Mouse (Mus musculus) liver, embryonic 13.5 days (tissue): ENCODE data around the gene Crtc3. TPM values are rescaled to one million over a fixed set of nuclear protein-coding genes. Genes with fewer than 3 reads are reported as not detected.

Source experiments
- ATAC-seq: fragments of 200-750 bp; cut with Nextera tagmentation; 2 replicates; pipeline ENCODE4 v1.8.0; 2017; ENCODE audit warnings: low read depth, mild to moderate bottlenecking, moderate number of reproducible peaks, moderate library complexity
- DNase-seq: peaks from one replicate; pipeline ENCODE4 v3.0.0; 2022
- H3K27ac ChIP-seq: fragments of 300-500 bp; sonication (generic); 2 replicates; pipeline ENCODE4 v1.5.1; 2015; ENCODE audit warnings: moderate library complexity, mild to moderate bottlenecking, inconsistent platforms
- H3K27me3 ChIP-seq: fragments of 300-500 bp; sonication (generic); 2 replicates; pipeline ENCODE4 v1.6.1; 2015; ENCODE audit warnings: mild to moderate bottlenecking, inconsistent platforms
- H3K36me3 ChIP-seq: fragments of 300-500 bp; sonication (generic); 2 replicates; pipeline ENCODE4 v1.6.1; 2015; ENCODE audit warnings: mild to moderate bottlenecking, inconsistent platforms
- H3K4me1 ChIP-seq: fragments of 300-500 bp; sonication (generic); replicated peaks from 2 replicates; pipeline ENCODE4 v1.6.1; 2015; ENCODE audit warnings: inconsistent platforms
- H3K4me2 ChIP-seq: fragments of 300-500 bp; sonication (generic); 2 replicates; pipeline ENCODE4 v1.6.1; 2015; ENCODE audit warnings: inconsistent platforms, mild to moderate bottlenecking, moderate library complexity
- H3K4me3 ChIP-seq: fragments of 300-500 bp; sonication (generic); replicated peaks from 2 replicates; pipeline ENCODE4 v1.5.1; 2015; ENCODE audit warnings: mild to moderate bottlenecking, inconsistent platforms
- H3K9ac ChIP-seq: fragments of 300-500 bp; sonication (generic); 2 replicates; pipeline ENCODE4 v1.6.1; 2015; ENCODE audit warnings: mild to moderate bottlenecking, inconsistent platforms
- H3K9me3 ChIP-seq: fragments of 300-500 bp; sonication (generic); replicated peaks from 2 replicates; pipeline ENCODE4 v1.6.1; 2016; ENCODE audit warnings: inconsistent platforms
- WGBS: fragments of 180-500 bp; shearing (Covaris S2); methylation state at CpG from one replicate; pipeline ENCODE4 v1.1.7; 2015; ENCODE audit not compliant: insufficient replicate concordance; 5-methylcytosine and 5-hydroxymethylcytosine counted together
- polyA plus RNA-seq: library from polyadenylated mRNA; unstranded; fragments of >200 nt; fragmentation: Nextera tagmentation; extraction: Ambion mirVana; gene quantifications from 2 replicates; pipeline ENCODE4 v1.2.1, GENCODE M21; 2015

The Crtc3 gene
- polyA plus RNA-seq, 1 experiment from 2014 or later, result 5.5 TPM

GRCm38 (mm10) chr7:80580368-80580767 is 108.3 kb downstream of the Crtc3 start:
- no peak overlapping the region for H3K4me2 ChIP-seq
- no peak overlapping the region for H3K9ac ChIP-seq
- no peak for ATAC-seq
- H3K9me3 ChIP-seq, result no peaks in the 10 kb centered on the region
- 33% methylated on average over 6 of the region's 6 CpGs for WGBS
- peaks cover 19% of the 10 kb centered on the region for H3K4me1 ChIP-seq
- H3K4me3 ChIP-seq, result no peak overlapping the region
- no peak overlapping the region for H3K27ac ChIP-seq
- DNase-seq, result no peak
- no peaks in the 10 kb centered on the region for H3K36me3 ChIP-seq
- peaks cover 5% of the 10 kb centered on the region; the same call in 1 of the 2 replicates for H3K27me3 ChIP-seq

GRCm38 (mm10) chr7:80577417-80577980 is 111.2 kb downstream of the Crtc3 start:
- Histone ChIP-seq H3K9ac (no peak overlapping the region), H3K9me3 (no peaks in the 10 kb centered on the region), H3K27ac (no peak overlapping the region), H3K4me3 (no peak overlapping the region), H3K4me1 (peaks cover 4% of the 10 kb centered on the region), H3K27me3 (peaks cover 8% of the 10 kb centered on the region; the same call in 1 of the 2 replicates), H3K4me2 (no peak overlapping the region), H3K36me3 (no peaks in the 10 kb centered on the region)
- no peak for DNase-seq
- no peak for ATAC-seq
- WGBS, result 68% methylated on average over 14 of the region's 14 CpGs

GRCm38 (mm10) chr7:80576626-80577025 is 112.1 kb downstream of the Crtc3 start:
- no peak overlapping the region for H3K4me3 ChIP-seq
- DNase-seq, result no peak
- WGBS, result 60% methylated on average over 3 of the region's 3 CpGs
- H3K9me3 ChIP-seq, result no peaks in the 10 kb centered on the region
- peaks cover 12% of the 10 kb centered on the region; the same call in 1 of the 2 replicates for H3K27me3 ChIP-seq
- no peak for ATAC-seq
- H3K4me2 ChIP-seq, result no peak overlapping the region
- H3K27ac ChIP-seq, result no peak overlapping the region
- peaks cover 4% of the 10 kb centered on the region for H3K4me1 ChIP-seq
- H3K36me3 ChIP-seq, result no peaks in the 10 kb centered on the region
- no peak overlapping the region for H3K9ac ChIP-seq

- no peak for DNase-seq
- H3K4me2 ChIP-seq, result no peak overlapping the region
- H3K4me1 ChIP-seq, result peaks cover 4% of the 10 kb centered on the region
- H3K27me3 ChIP-seq, result peaks cover 9% of the 10 kb centered on the region; the same call in 1 of the 2 replicates
- H3K9ac ChIP-seq, result no peak overlapping the region
- H3K9me3 ChIP-seq, result no peaks in the 10 kb centered on the region
- H3K4me3 ChIP-seq, result no peak overlapping the region
- no peaks in the 10 kb centered on the region for H3K36me3 ChIP-seq
- ATAC-seq, result no peak
- 21% methylated on average over 9 of the region's 9 CpGs for WGBS
- no peak overlapping the region for H3K27ac ChIP-seq
Measured at GRCm38 (mm10) chr7:80575750-80576149, 112.9 kb downstream of the Crtc3 start.

GRCm38 (mm10) chr7:80573076-80573475 is 115.6 kb downstream of the Crtc3 start:
- H3K4me3 ChIP-seq, result no peak overlapping the region
- H3K4me1 ChIP-seq, result peaks cover 4% of the 10 kb centered on the region
- H3K9me3 ChIP-seq, result no peaks in the 10 kb centered on the region
- no peak for ATAC-seq
- WGBS, result 51% methylated on average over 3 of the region's 3 CpGs
- H3K27ac ChIP-seq, result no peak overlapping the region
- H3K36me3 ChIP-seq, result no peaks in the 10 kb centered on the region
- no peak overlapping the region for H3K9ac ChIP-seq
- H3K4me2 ChIP-seq, result no peak overlapping the region
- DNase-seq, result no peak
- H3K27me3 ChIP-seq, result peaks cover 9% of the 10 kb centered on the region; the same call in 1 of the 2 replicates

GRCm38 (mm10) chr7:80567982-80568381 is 120.7 kb downstream of the Crtc3 start:
- DNase-seq (no peak), ATAC-seq (no peak)
- H3K36me3 ChIP-seq, result no peaks in the 10 kb centered on the region
- no peaks in the 10 kb centered on the region for H3K9me3 ChIP-seq
- peaks cover 4% of the 10 kb centered on the region; the same call in 1 of the 2 replicates for H3K27me3 ChIP-seq
- H3K4me3 ChIP-seq, result no peak overlapping the region
- H3K4me2 ChIP-seq, result no peak overlapping the region
- WGBS, result 81% methylated on average over 8 of the region's 8 CpGs
- no peaks in the 10 kb centered on the region for H3K4me1 ChIP-seq
- H3K27ac ChIP-seq, result no peak overlapping the region
- no peak overlapping the region for H3K9ac ChIP-seq

GRCm38 (mm10) chr7:80561931-80562330 is 126.7 kb downstream of the Crtc3 start:
- Histone ChIP-seq H3K27me3 (no peaks in the 10 kb centered on the region), H3K4me2 (no peak overlapping the region), H3K9me3 (no peaks in the 10 kb centered on the region), H3K9ac (no peak overlapping the region), H3K4me1 (peaks cover 11% of the 10 kb centered on the region), H3K27ac (no peak overlapping the region), H3K36me3 (no peaks in the 10 kb centered on the region), H3K4me3 (no peak overlapping the region)
- DNase-seq, result no peak
- ATAC-seq, result no peak
- WGBS, result 66% methylated on average over 5 of the region's 5 CpGs

GRCm38 (mm10) chr7:80561271-80561670 is 127.4 kb downstream of the Crtc3 start:
- ATAC-seq (no peak), DNase-seq (no peak)
- Histone ChIP-seq H3K9me3 (no peaks in the 10 kb centered on the region), H3K4me2 (no peak overlapping the region), H3K4me3 (no peak overlapping the region), H3K27ac (no peak overlapping the region), H3K4me1 (peaks cover 11% of the 10 kb centered on the region), H3K27me3 (no peaks in the 10 kb centered on the region), H3K36me3 (no peaks in the 10 kb centered on the region), H3K9ac (no peak overlapping the region)
- WGBS, result 61% methylated on average over 9 of the region's 9 CpGs

GRCm38 (mm10) chr7:80558572-80558971 is 130.1 kb downstream of the Crtc3 start:
- H3K9ac ChIP-seq, result no peak overlapping the region
- 77% methylated on average over 5 of the region's 5 CpGs for WGBS
- no peaks in the 10 kb centered on the region for H3K36me3 ChIP-seq
- ATAC-seq (no peak), DNase-seq (no peak)
- H3K27me3 ChIP-seq, result no peaks in the 10 kb centered on the region
- no peak overlapping the region for H3K27ac ChIP-seq
- H3K4me1 ChIP-seq, result peaks cover 15% of the 10 kb centered on the region
- no peak overlapping the region for H3K4me2 ChIP-seq
- no peaks in the 10 kb centered on the region for H3K9me3 ChIP-seq
- no peak overlapping the region for H3K4me3 ChIP-seq

- Histone ChIP-seq H3K4me2 (no peak overlapping the region), H3K36me3 (no peaks in the 10 kb centered on the region), H3K27me3 (no peaks in the 10 kb centered on the region), H3K9ac (no peak overlapping the region), H3K27ac (no peak overlapping the region), H3K4me3 (no peak overlapping the region), H3K9me3 (no peaks in the 10 kb centered on the region), H3K4me1 (peaks cover 15% of the 10 kb centered on the region)
- WGBS, result 44% methylated on average over 8 of the region's 8 CpGs
- DNase-seq (no peak), ATAC-seq (no peak)
Measured at GRCm38 (mm10) chr7:80558101-80558500, 130.6 kb downstream of the Crtc3 start.

GRCm38 (mm10) chr7:80557161-80557560 is 131.5 kb downstream of the Crtc3 start:
- Histone ChIP-seq H3K4me3 (no peak overlapping the region), H3K4me2 (no peak overlapping the region), H3K27me3 (no peaks in the 10 kb centered on the region), H3K36me3 (no peaks in the 10 kb centered on the region), H3K9ac (no peak overlapping the region), H3K4me1 (peaks cover 15% of the 10 kb centered on the region), H3K9me3 (no peaks in the 10 kb centered on the region), H3K27ac (no peak overlapping the region)
- ATAC-seq (no peak), DNase-seq (no peak)
- 77% methylated on average over 4 of the region's 4 CpGs for WGBS

- Histone ChIP-seq H3K4me2 (no peak overlapping the region), H3K4me3 (no peak overlapping the region), H3K27ac (no peak overlapping the region), H3K9me3 (no peaks in the 10 kb centered on the region), H3K27me3 (no peaks in the 10 kb centered on the region), H3K36me3 (no peaks in the 10 kb centered on the region), H3K9ac (no peak overlapping the region), H3K4me1 (peaks cover 10% of the 10 kb centered on the region)
- DNase-seq (no peak), ATAC-seq (no peak)
- WGBS, result 81% methylated on average over 3 of the region's 3 CpGs
Measured at GRCm38 (mm10) chr7:80556166-80556565, 132.5 kb downstream of the Crtc3 start.
